In genomic region chr8:84722850-84723570, GRCm38 (mm10) we compare ENCODE assay signal across 8 mouse cellular contexts. TPM values are rescaled to one million over a fixed set of nuclear protein-coding genes. Genes with fewer than 3 reads are reported as not detected.
DNase-seq lines count a peak whose midpoint lies in the region; ATAC-seq and TF ChIP-seq lines count a peak whose summit lies in the region.

G430095P16Rik (plus strand) TSS chr8:84723007.

- no peaks in the 10 kb centered on the region for H3K9me3 ChIP-seq in forebrain, embryonic 15.5 days
- no peaks in the 10 kb centered on the region for H3K9me3 ChIP-seq in hindbrain, embryonic 12.5 days (replicated peaks)

- TF ChIP-seq POLR2A in bone marrow macrophage, adult 2 months (IDR thresholded peaks at IDR 0.05; ENCODE audit: borderline replicate concordance, low read depth, low read length) = no peak

- peaks cover 50% of the 10 kb centered on the region for H3K36me3 ChIP-seq in forebrain, embryonic 15.5 days
- H3K36me3 ChIP-seq in hindbrain, embryonic 12.5 days = peaks cover 6% of the 10 kb centered on the region; the same call in 1 of the 2 replicates

- H3K4me1 ChIP-seq in bone marrow macrophage, adult 2 months (ENCODE audit: control insufficient read depth, insufficient read depth, low read length) = peaks cover 36% of the 10 kb centered on the region
- H3K4me1 ChIP-seq in forebrain, embryonic 15.5 days = peaks cover 65% of the 10 kb centered on the region
- peaks cover 52% of the 10 kb centered on the region for H3K4me1 ChIP-seq in hindbrain, embryonic 12.5 days

- peak within 1 kb of the TSS; percentile 54 for H3K4me3 ChIP-seq in bone marrow macrophage, adult 2 months (ENCODE audit: insufficient read depth, low read length)
- H3K4me3 ChIP-seq in forebrain, embryonic 15.5 days = no peak within 1 kb of the TSS
- no peak within 1 kb of the TSS for H3K4me3 ChIP-seq in hindbrain, embryonic 12.5 days

- peak within 1 kb of the TSS; percentile 39 for H3K9ac ChIP-seq in forebrain, embryonic 15.5 days (replicated peaks)
- H3K9ac ChIP-seq in hindbrain, embryonic 12.5 days = peak within 1 kb of the TSS; percentile 50

- intact Hi-C loops in left cerebral cortex, postnatal 25 days (cut with DNase I) = no loop called here

- no peaks in the 10 kb centered on the region for H3K27me3 ChIP-seq in forebrain, embryonic 15.5 days
- H3K27me3 ChIP-seq in hindbrain, embryonic 12.5 days = peaks cover 67% of the 10 kb centered on the region

- no peak for TF ChIP-seq CTCF in bone marrow macrophage, adult 2 months (IDR thresholded peaks at IDR 0.05; ENCODE audit: low read depth, low read length)

- peak; percentile 79 for DNase-seq in adrenal gland, postnatal 10 days
- DNase-seq in adrenal gland, adult 18-20 months (ENCODE audit: low spot score in 2 of 2) = no peak
- DNase-seq in left cerebral cortex, postnatal 25 days (ENCODE audit: low spot score in 2 of 2) = peak; percentile 67 to 84
- DNase-seq in spleen, postnatal 10 days (ENCODE audit: low spot score in 2 of 2) = peak; percentile 84 to 91

- peak within 1 kb of the TSS; percentile 80 for H3K27ac ChIP-seq in bone marrow macrophage, adult 2 months (ENCODE audit: insufficient read depth, low read depth, low read length)
- peak within 1 kb of the TSS; percentile 94 for H3K27ac ChIP-seq in forebrain, embryonic 15.5 days (replicated peaks)
- H3K27ac ChIP-seq in hindbrain, embryonic 12.5 days = peak within 1 kb of the TSS; percentile 92

- H3K4me2 ChIP-seq in forebrain, embryonic 15.5 days (replicated peaks) = peak within 1 kb of the TSS; percentile 5; the same call in 1 of the 2 replicates
- H3K4me2 ChIP-seq in hindbrain, embryonic 12.5 days (replicated peaks) = peak within 1 kb of the TSS; percentile 28

- peak; percentile 72 for ATAC-seq in forebrain, embryonic 15.5 days (replicated peaks)
- ATAC-seq in hindbrain, embryonic 12.5 days (ENCODE audit: low FRiP score) = peak; percentile 63
- ATAC-seq in megakaryocyte progenitor cell, adult 5-6 weeks (replicated peaks; ENCODE audit: poor library complexity) = peak; percentile 83

- whole genome bisulfite sequencing in forebrain, embryonic 15.5 days = 6% methylated on average over 10 of the region's 10 CpGs
- WGBS in hindbrain, embryonic 12.5 days = 17% methylated on average over 10 of the region's 10 CpGs

RNA-seq across cellular contexts. Expression of gene G430095P16Rik, which starts in this region (rescaled TPM):
- total RNA-seq in adrenal gland, postnatal 10 days (2021) = under 1 TPM; 0.51 to 0.88 TPM
- total RNA-seq in adrenal gland, adult 18-20 months (2021) = under 1 TPM; 0.45 to 0.76 TPM
- 1.0 and 1.1 TPM in 2 replicates for polyA plus RNA-seq in bone marrow macrophage, adult 2 months (2012; ENCODE audit: insufficient read depth, insufficient read length, missing spikeins)
- polyA plus RNA-seq in forebrain, embryonic 15.5 days (2015; fragmentation: Nextera tagmentation; extraction: Ambion mirVana) = 2.7 TPM in 2 replicates
- polyA plus RNA-seq in hindbrain, embryonic 12.5 days (2016; fragmentation: Nextera tagmentation; extraction: Ambion mirVana) = 3.0 and 3.6 TPM in 2 replicates
- under 1 TPM in 1 of 2 experiments, not detected in 1; 0.71 TPM for total RNA-seq in left cerebral cortex, postnatal 25 days (2021)
- 12.2 and 15.2 TPM in 2 replicates for total RNA-seq in megakaryocyte progenitor cell, adult 5-6 weeks (2015)
- total RNA-seq in megakaryocyte progenitor cell, adult 5-6 weeks (2017) = 3.7 and 8.5 TPM in 2 replicates

Comparison
In these comparisons a context has a peak if more than half of its experiments do, and no peak if none do; other contexts are left out.
1. Peak in DNase-seq in adrenal gland, postnatal 10 days; RNA of the gene not detected or under 1 TPM.
2. Peak in DNase-seq in left cerebral cortex, postnatal 25 days; RNA of the gene not detected or under 1 TPM.
3. DNase-seq: peak in spleen, postnatal 10 days (2 of 2); none in adrenal gland, adult 18-20 months (0 of 2).
4. Peak in every context shown above with its lines, with median percentiles within 50 percentile points of each other: H3K27ac ChIP-seq and ATAC-seq.